Mouse (Mus musculus) layer of hippocampus, adult 6 months (tissue): ENCODE results near the gene Tmem101. TPM values are rescaled to one million over a fixed set of nuclear protein-coding genes. Genes with fewer than 3 reads are reported as not detected.

Experiments
- long read RNA-seq, 2 experiments: library from polyadenylated mRNA; unstranded; transcript quantifications; one replicate each; pipeline ENCODE4 v2.0.0; 2019 to 2020
- polyA plus RNA-seq: library from polyadenylated mRNA; unstranded; fragments of <200 nt; fragmentation: Nextera tagmentation; gene quantifications from 2 replicates; pipeline ENCODE4 v1.2.3, GENCODE M21; 2021

Tmem101 gene
- polyA plus RNA-seq: 47.2 and 48.5 TPM in 2 replicates
- long read RNA-seq, experiment 1, transcript Tmem101-201 (4 exons, 1,574 nt): major isoform, 79 of 90 reads
- long read RNA-seq, experiment 1, partial matches to known transcripts: 2 of 90 reads
- long read RNA-seq, experiment 1, other reads (novel, unspliced or antisense): 9 of 90 reads
- long read RNA-seq, experiment 2, transcript Tmem101-201 (4 exons, 1,574 nt): major isoform, 177 of 187 reads
- long read RNA-seq, experiment 2, partial matches to known transcripts: 2 of 187 reads
- long read RNA-seq, experiment 2, other reads (novel, unspliced or antisense): 8 of 187 reads

DNA sequence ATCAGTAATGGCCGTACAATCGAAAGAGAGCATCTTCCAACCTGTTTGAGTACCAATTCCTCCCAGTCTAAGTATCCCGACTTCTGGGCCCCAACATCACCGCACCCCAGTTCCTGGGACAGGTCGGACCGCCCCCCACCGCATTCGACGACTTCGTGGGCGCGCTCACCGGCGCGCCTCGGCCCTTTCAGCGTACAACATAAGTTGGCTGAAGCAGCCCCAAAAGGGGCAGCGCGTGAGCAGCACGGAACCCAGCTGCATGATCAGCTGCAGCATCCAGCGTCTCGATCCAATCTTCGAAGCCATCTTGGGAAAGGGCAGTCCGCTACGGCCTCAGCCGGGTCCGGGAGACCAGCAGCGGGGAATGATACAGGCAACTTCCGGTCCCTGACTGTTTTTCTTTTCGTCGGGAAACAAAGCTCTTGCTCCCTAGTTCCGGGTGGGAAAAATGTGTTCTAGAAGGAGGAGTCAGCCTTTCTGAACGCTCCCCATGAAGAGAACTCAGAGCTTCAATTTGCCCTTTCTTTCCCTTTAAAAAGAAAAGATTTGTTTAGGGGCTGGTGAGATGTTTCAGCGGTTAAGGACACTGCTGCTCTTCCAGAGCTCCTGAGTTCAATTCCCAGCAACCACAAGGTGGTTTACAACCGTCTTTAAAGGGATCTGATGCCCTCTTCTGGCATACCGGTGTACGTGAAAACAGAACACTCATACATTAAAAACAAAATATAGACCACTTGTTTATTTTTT lies at the start of gene Tmem101:
TSS of gene Tmem101 (minus strand) at position 366 of the 747 bp plus-strand sequence.

DNA sequence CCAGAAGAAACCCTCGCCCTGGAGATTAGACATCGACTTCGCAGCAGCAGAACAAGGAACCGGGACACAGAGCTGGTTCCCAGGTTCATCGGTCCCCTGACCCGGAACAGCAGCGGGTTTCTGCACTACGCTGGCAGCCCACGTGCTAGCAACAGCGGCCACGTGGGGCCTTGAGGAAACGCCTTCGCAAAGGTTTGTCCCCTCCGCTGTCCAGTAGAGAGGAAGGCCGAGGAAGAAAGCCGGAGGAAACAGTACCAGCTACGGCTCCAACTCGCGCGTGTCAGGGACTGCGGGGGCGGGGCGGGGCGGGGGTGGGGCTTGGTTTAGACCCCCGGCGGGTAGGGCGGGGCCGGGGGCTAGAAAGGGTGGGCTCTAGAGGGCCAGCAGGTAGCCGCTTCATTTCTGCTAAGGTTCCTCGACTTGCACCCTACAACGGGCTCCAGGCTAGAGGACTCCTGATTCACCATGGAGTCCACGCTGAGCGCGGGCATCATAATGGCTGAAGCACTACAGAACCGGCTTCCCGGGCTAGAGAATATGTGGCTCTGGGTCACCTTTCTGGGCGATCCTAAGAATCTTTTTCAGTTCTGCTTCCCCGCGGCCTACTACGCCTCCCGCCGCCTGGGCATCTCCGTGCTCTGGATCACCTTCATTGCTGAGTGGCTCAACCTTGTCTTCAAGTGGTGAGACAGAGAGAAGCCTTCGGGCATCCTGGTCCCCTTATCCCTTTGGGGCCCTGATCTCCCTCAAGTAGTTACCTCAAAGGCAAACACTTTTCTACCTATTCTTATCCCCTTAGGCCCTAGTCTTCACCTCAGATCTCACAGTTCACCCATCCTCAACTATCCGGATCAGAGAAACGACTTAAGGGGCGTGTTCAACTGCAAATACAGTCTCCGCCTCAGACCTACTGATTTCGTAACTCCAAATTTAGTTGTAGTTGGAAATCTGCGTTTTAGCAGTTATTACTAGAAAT lies 33.5 kb upstream of the Tmem101 start, which contains the start of gene G6pc3:
TSS of gene G6pc3 (plus strand) at position 160 of the 976 bp plus-strand sequence.

DNA sequence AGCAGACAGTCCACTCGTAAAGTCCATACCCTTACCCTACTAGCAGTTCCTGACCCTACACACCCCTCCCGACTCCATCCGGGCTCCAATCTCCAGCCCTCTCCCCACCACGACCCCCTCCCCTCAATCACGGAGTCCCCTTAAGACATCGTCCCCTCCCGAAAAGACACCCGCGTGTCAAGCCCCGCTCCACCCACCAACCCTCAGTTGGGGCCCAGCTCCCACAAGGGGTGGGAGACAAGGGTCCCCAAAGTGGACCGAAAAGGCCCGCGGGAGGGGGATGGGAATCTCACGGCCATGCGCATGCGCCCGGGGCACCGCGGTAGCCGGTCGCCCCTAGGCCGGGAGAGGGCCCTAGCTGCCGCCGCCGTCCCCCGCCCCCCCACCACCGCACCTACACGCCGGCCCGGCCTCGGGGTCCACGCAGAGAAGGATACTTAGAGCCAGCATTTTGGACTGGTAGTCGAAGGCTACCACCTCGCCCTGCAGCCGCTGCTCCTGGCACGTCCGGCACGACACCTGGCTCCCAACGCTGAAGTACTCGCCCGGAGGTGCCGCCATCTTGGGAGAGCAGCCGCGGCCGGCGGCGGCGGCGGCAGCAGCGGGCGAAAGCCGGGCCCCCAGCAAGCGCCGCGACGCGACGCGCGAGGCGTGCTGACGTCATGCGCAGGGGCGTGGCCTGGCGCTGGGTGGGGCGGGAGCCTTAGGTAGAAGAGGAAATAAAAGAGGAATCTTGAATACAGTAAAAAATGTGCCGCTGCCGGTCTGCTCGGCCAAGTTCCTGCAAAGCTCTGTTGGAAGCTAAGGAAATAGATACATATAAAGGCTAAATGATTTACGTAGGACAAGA lies 28.7 kb upstream of the Tmem101 start, which contains the start of gene Lsm12:
TSS of gene Lsm12 (minus strand) at position 651 of the 850 bp plus-strand sequence.

GRCm38 (mm10) chr11:102145471-102146001 lies 10.7 kb downstream of the Tmem101 start, which contains the start of gene Nags:
TSS of gene Nags (plus strand) at chr11:102145513.

GRCm38 (mm10) chr11:102107732-102108131 lies 48.5 kb downstream of the Tmem101 start, which contains the start of gene Pyy:
TSS of gene Pyy (minus strand) at chr11:102107832.

Other genes starting within 250 kb of the Tmem101 start
- 0.06 TPM in 1 of 2 replicates, not detected in the other for gene Sost, start 189.4 kb downstream of the Tmem101 start, polyA plus RNA-seq
- gene Cfap97d1, start 172.1 kb downstream of the Tmem101 start, polyA plus RNA-seq: not detected in 2 replicates
- 144 and 214 TPM in 2 replicates for gene Dusp3, start 169.4 kb downstream of the Tmem101 start, polyA plus RNA-seq
- gene Mpp3, start 127.9 kb downstream of the Tmem101 start, polyA plus RNA-seq: 27.7 and 28.5 TPM in 2 replicates
- gene Cd300lg, start 114.9 kb downstream of the Tmem101 start, polyA plus RNA-seq: 0.13 and 0.15 TPM in 2 replicates
- gene Mpp2, start 67.9 kb downstream of the Tmem101 start, polyA plus RNA-seq: 29.7 and 35.5 TPM in 2 replicates
- not detected in 2 replicates for gene Ppy, start 55.1 kb downstream of the Tmem101 start, polyA plus RNA-seq
- not detected in 2 replicates for gene Pyy, start 48.6 kb downstream of the Tmem101 start, polyA plus RNA-seq
- not detected in 2 replicates for gene Nags, start 10.9 kb downstream of the Tmem101 start, polyA plus RNA-seq
- 107 and 134 TPM in 2 replicates for gene Lsm12, start 28.9 kb upstream of the Tmem101 start, polyA plus RNA-seq
- 29.6 and 35.3 TPM in 2 replicates for gene G6pc3, start 33.2 kb upstream of the Tmem101 start, polyA plus RNA-seq
- 47.2 and 53.7 TPM in 2 replicates for gene Hdac5, start 73.8 kb upstream of the Tmem101 start, polyA plus RNA-seq
- gene BC030867, start 92.5 kb upstream of the Tmem101 start, polyA plus RNA-seq: 0.78 and 0.94 TPM in 2 replicates
- 0.85 and 1.0 TPM in 2 replicates for gene Asb16, start 112.3 kb upstream of the Tmem101 start, polyA plus RNA-seq
- gene Tmub2, start 128.5 kb upstream of the Tmem101 start, polyA plus RNA-seq: 78.0 and 93.2 TPM in 2 replicates
- gene Atxn7l3, start 140.2 kb upstream of the Tmem101 start, polyA plus RNA-seq: 7.8 and 8.8 TPM in 2 replicates
- gene Ubtf, start 163.3 kb upstream of the Tmem101 start, polyA plus RNA-seq: 40.1 and 42.9 TPM in 2 replicates
- not detected in 2 replicates for gene Slc4a1, start 209.8 kb upstream of the Tmem101 start, polyA plus RNA-seq
- gene Rundc3a, start 237.0 kb upstream of the Tmem101 start, polyA plus RNA-seq: 43.5 and 51.4 TPM in 2 replicates